Mouse (Mus musculus) gastrocnemius, adult 8-10 months (tissue): ENCODE results near the gene Aamdc. TPM values are rescaled to one million over a fixed set of nuclear protein-coding genes. Genes with fewer than 3 reads are reported as not detected.
A peak's percentile ranks its signal among the peaks of the same experiment; 100 is the strongest.

Experiments used
- DNase-seq, 2 experiments: peaks; one replicate each; pipeline ENCODE4 v3.0.0; 2022; ENCODE audit warnings: low spot score in 2 of 2
- total RNA-seq, 4 experiments: library from RNA; stranded (reverse); gene quantifications; 2 replicates each; pipeline ENCODE4 v1.2.4; 2022

Gene Aamdc
- total RNA-seq, 4 experiments from 2014 or later, result 117 to 148 (median 134) TPM

GRCm38 (mm10) chr7:97519935-97520334, 59.4 kb downstream of the Aamdc start:
- no peak for DNase-seq

- DNase-seq, result no peak
These were observed 64.5 kb downstream of the Aamdc start for GRCm38 (mm10) chr7:97514786-97515185.

GRCm38 (mm10) chr7:97500555-97501209, 78.6 kb downstream of the Aamdc start:
- DNase-seq, result peak in 1 of 2 experiments; percentile 31

Other genes with a start within 250 kb of the Aamdc start
- 1 to 10 TPM in 1 of 4 experiments, under 1 TPM in 3; 0.56 to 1.2 (median 0.80) TPM for gene Usp35, start 247.5 kb downstream of the Aamdc start, total RNA-seq
- 1 to 10 TPM; 3.3 to 4.1 (median 3.9) TPM for gene Kctd21, start 247.2 kb downstream of the Aamdc start, total RNA-seq
- gene Alg8, start 207.9 kb downstream of the Aamdc start, total RNA-seq, result 1 to 10 TPM; 1.9 to 3.9 (median 3.6) TPM
- gene Ndufc2, start 179.5 kb downstream of the Aamdc start, total RNA-seq, result 100 to 1,000 TPM; 261 to 279 (median 268) TPM
- 10 to 100 TPM in 3 of 4 experiments, 1 to 10 TPM in 1; 9.5 to 19.3 (median 15.2) TPM for gene Thrsp, start 161.8 kb downstream of the Aamdc start, total RNA-seq
- under 1 TPM in 1 of 4 experiments, not detected in 3; 0.17 TPM for gene Kctd14, start 128.2 kb downstream of the Aamdc start, total RNA-seq
- gene Ints4, start 98.5 kb downstream of the Aamdc start, total RNA-seq, result 10 to 100 TPM; 24.8 to 29.8 (median 25.7) TPM
- gene Rsf1, start 392 bp upstream of the Aamdc start, total RNA-seq, result 10 to 100 TPM; 13.6 to 16.2 (median 14.5) TPM
- gene Clns1a, start 117.1 kb upstream of the Aamdc start, total RNA-seq, result 10 to 100 TPM; 30.6 to 32.6 (median 31.4) TPM
- 1 to 10 TPM in 1 of 4 experiments, under 1 TPM in 3; 0.58 to 1.1 (median 0.70) TPM for gene Aqp11, start 158.8 kb upstream of the Aamdc start, total RNA-seq
- 10 to 100 TPM; 24.1 to 35.7 (median 29.4) TPM for gene Pak1, start 209.0 kb upstream of the Aamdc start, total RNA-seq